8 mouse cellular contexts compared by ENCODE assay signal in the genomic region with DNA sequence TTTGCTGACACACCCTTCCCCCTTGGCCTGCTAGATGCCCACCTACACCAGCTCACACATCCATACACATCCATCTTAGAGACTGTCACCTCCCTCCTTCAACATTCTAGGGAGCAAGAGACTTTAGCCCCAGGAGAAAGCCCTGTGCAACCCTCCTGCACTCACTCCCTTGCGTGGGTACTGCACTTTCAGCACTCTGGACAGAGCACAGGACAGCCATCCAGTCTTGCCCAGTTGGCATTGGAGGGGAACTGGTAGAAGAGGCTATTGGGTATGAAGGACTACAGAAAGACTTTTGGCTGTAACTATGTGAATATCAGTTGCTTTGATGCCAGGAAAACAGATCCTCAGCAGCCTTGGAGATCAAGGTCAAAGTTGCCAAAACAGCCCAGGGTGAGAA.
DNase-seq lines count a peak whose midpoint lies in the region; ATAC-seq lines count a peak whose summit lies in the region.

No protein-coding gene starts in this region.

- no peak overlapping the region for H3K27ac ChIP-seq in forebrain, embryonic 11.5 days (ENCODE audit: low read depth, low read length)
- H3K27ac ChIP-seq in forebrain, embryonic 12.5 days: no peak overlapping the region

- H3K4me3 ChIP-seq in forebrain, embryonic 11.5 days (ENCODE audit: low read depth, low read length): no peak overlapping the region
- no peak overlapping the region for H3K4me3 ChIP-seq in forebrain, embryonic 12.5 days (replicated peaks)

- no peak overlapping the region for H3K4me2 ChIP-seq in forebrain, embryonic 11.5 days (ENCODE audit: low read depth, low read length, severe bottlenecking)
- H3K4me2 ChIP-seq in forebrain, embryonic 12.5 days: no peak overlapping the region

- DNase-seq in forebrain, embryonic 11.5 days (ENCODE audit: low spot score): peak; percentile 61
- peak; percentile 18 for DNase-seq in lung, postnatal 10 days
- DNase-seq in lung, adult 18-20 months: no peak
- peak; percentile 67 for DNase-seq in embryo, embryonic 10 days (ENCODE audit: low spot score)
- DNase-seq in right cerebral cortex, postnatal 10 days (ENCODE audit: low spot score in 2 of 2): no peak
- no peak for DNase-seq in urinary bladder, adult 2 months (ENCODE audit: low spot score)

- H3K36me3 ChIP-seq in forebrain, embryonic 11.5 days (ENCODE audit: control insufficient read depth, insufficient read depth, low read length): no peaks in the 10 kb centered on the region
- no peaks in the 10 kb centered on the region for H3K36me3 ChIP-seq in forebrain, embryonic 12.5 days (replicated peaks)

- H3K9ac ChIP-seq in forebrain, embryonic 11.5 days (ENCODE audit: low read length): no peak overlapping the region
- H3K9ac ChIP-seq in forebrain, embryonic 12.5 days: no peak overlapping the region

- no peaks in the 10 kb centered on the region for H3K9me3 ChIP-seq in forebrain, embryonic 11.5 days (ENCODE audit: control insufficient read depth, low read length)
- H3K9me3 ChIP-seq in forebrain, embryonic 12.5 days: no peaks in the 10 kb centered on the region

- ATAC-seq in forebrain, embryonic 11.5 days (replicated peaks; ENCODE audit: low FRiP score): no peak
- ATAC-seq in forebrain, embryonic 12.5 days (ENCODE audit: low FRiP score): no peak
- peak; percentile 58; the same call in 1 of the 2 replicates for ATAC-seq in megakaryocyte progenitor cell, adult 5-6 weeks (replicated peaks; ENCODE audit: poor library complexity)

- H3K27me3 ChIP-seq in forebrain, embryonic 11.5 days (ENCODE audit: control insufficient read depth, insufficient read depth, low read length): no peaks in the 10 kb centered on the region
- 0 out of 2 replicates have a peak, but pooled peaks cover 2% of the 10 kb centered on the region for H3K27me3 ChIP-seq in forebrain, embryonic 12.5 days

- 19% methylated on average over 1 of the region's 1 CpGs for WGBS in forebrain, embryonic 11.5 days
- 10% methylated on average over 1 of the region's 1 CpGs for WGBS in forebrain, embryonic 12.5 days

- H3K4me1 ChIP-seq in forebrain, embryonic 11.5 days (replicated peaks; ENCODE audit: control insufficient read depth, insufficient read depth, low read length): no peaks in the 10 kb centered on the region
- peaks cover 3% of the 10 kb centered on the region; the same call in 1 of the 2 replicates for H3K4me1 ChIP-seq in forebrain, embryonic 12.5 days

Comparison
In these comparisons a context has a peak if more than half of its experiments do, and no peak if none do; other contexts are left out.
1. DNase-seq: peak in forebrain, embryonic 11.5 days (single experiment), lung, postnatal 10 days (single experiment) and embryo, embryonic 10 days (single experiment); none in lung, adult 18-20 months (0 of 2), right cerebral cortex, postnatal 10 days (0 of 2) and urinary bladder, adult 2 months (single experiment).